Mouse (Mus musculus): ENCODE results near the gene Ifna9. TPM values are rescaled to one million over a fixed set of nuclear protein-coding genes. Genes with fewer than 3 reads are reported as not detected.

The Ifna9 gene
- total and polyA plus RNA-seq, 2 experiments from 2014 or later, result not detected

- TF ChIP-seq CTCF (IDR thresholded peaks at IDR 0.05; ENCODE audit: low read depth), result peak; percentile 69
- peak; percentile 70 for ATAC-seq
- WGBS, result 33% methylated on average over 22 of the region's 22 CpGs
These were observed 41.8 kb downstream of the Ifna9 start for GRCm38 (mm10) chr4:88550161-88550945.

GRCm38 (mm10) chr4:88547986-88548385, 44.2 kb downstream of the Ifna9 start:
- 79% methylated on average over 1 of the region's 1 CpGs for WGBS

More at GRCm38 (mm10) chr4:88550161-88550945, 41.8 kb downstream of the Ifna9 start:
- peak overlapping the region; percentile 8 for H3K4me3 ChIP-seq (ENCODE audit: low read depth, low read length)
- no peaks in the 10 kb centered on the region for H3K4me1 ChIP-seq (ENCODE audit: insufficient read depth)
- no peaks in the 10 kb centered on the region for H3K27me3 ChIP-seq (ENCODE audit: insufficient read depth, low read length)
- H3K27ac ChIP-seq (ENCODE audit: low read depth, low read length), result no peak overlapping the region
- H3K9ac ChIP-seq, result no peak overlapping the region
- H3K36me3 ChIP-seq (ENCODE audit: insufficient read depth), result no peaks in the 10 kb centered on the region
- DNase-seq, result peak; percentile 59
- peak overlapping the region; percentile 40 for H3K4me2 ChIP-seq (ENCODE audit: low read depth)
- no peaks in the 10 kb centered on the region for H3K9me3 ChIP-seq (ENCODE audit: low read length)

GRCm38 (mm10) chr4:88543649-88544234, 48.4 kb downstream of the Ifna9 start:
- Histone ChIP-seq H3K4me2 (ENCODE audit: low read depth) (no peak overlapping the region), H3K9ac (no peak overlapping the region), H3K4me3 (ENCODE audit: low read depth, low read length) (no peak overlapping the region), H3K4me1 (ENCODE audit: insufficient read depth) (no peaks in the 10 kb centered on the region), H3K9me3 (ENCODE audit: low read length) (no peaks in the 10 kb centered on the region), H3K27me3 (ENCODE audit: insufficient read depth, low read length) (no peaks in the 10 kb centered on the region), H3K36me3 (ENCODE audit: insufficient read depth) (no peaks in the 10 kb centered on the region), H3K27ac (ENCODE audit: low read depth, low read length) (no peak overlapping the region)
- peak; percentile 85 for DNase-seq
- 37% methylated on average over 2 of the region's 2 CpGs for WGBS
- TF ChIP-seq CTCF (IDR thresholded peaks at IDR 0.05; ENCODE audit: low read depth), result peak; percentile 93
- peak; percentile 83 for ATAC-seq

More at GRCm38 (mm10) chr4:88547986-88548385, 44.2 kb downstream of the Ifna9 start:
- H3K9me3 ChIP-seq (ENCODE audit: low read length), result no peaks in the 10 kb centered on the region
- H3K9ac ChIP-seq, result no peak overlapping the region
- H3K36me3 ChIP-seq (ENCODE audit: insufficient read depth), result no peaks in the 10 kb centered on the region
- no peak for ATAC-seq
- H3K4me3 ChIP-seq (ENCODE audit: low read depth, low read length), result no peak overlapping the region
- no peaks in the 10 kb centered on the region for H3K27me3 ChIP-seq (ENCODE audit: insufficient read depth, low read length)
- TF ChIP-seq CTCF (IDR thresholded peaks at IDR 0.05; ENCODE audit: low read depth), result no peak
- H3K27ac ChIP-seq (ENCODE audit: low read depth, low read length), result no peak overlapping the region
- no peak for DNase-seq
- H3K4me2 ChIP-seq (ENCODE audit: low read depth), result no peak overlapping the region
- no peaks in the 10 kb centered on the region for H3K4me1 ChIP-seq (ENCODE audit: insufficient read depth)

Other genes with a start within 250 kb of the Ifna9 start
Only the 30 nearest of the 31 such genes appear.
- 3.8 and 4.2 TPM in 2 replicates for gene Hacd4, start 153.5 kb downstream of the Ifna9 start, total RNA-seq (2014; rRNA removed)
- gene Hacd4, start 153.5 kb downstream of the Ifna9 start, polyA plus RNA-seq (2015; fragmentation: Nextera tagmentation; extraction: Ambion mirVana), result 3.7 and 4.2 TPM in 2 replicates
- not detected in 2 replicates for gene Ifnb1, start 69.6 kb downstream of the Ifna9 start, total RNA-seq (2014; rRNA removed)
- not detected in 2 replicates for gene Ifnb1, start 69.6 kb downstream of the Ifna9 start, polyA plus RNA-seq (2015; fragmentation: Nextera tagmentation; extraction: Ambion mirVana)
- not detected in 2 replicates for gene Ifna15, start 34.1 kb downstream of the Ifna9 start, total RNA-seq (2014; rRNA removed)
- not detected in 2 replicates for gene Ifna15, start 34.1 kb downstream of the Ifna9 start, polyA plus RNA-seq (2015; fragmentation: Nextera tagmentation; extraction: Ambion mirVana)
- not detected in 2 replicates for gene Ifna14, start 20.6 kb downstream of the Ifna9 start, total RNA-seq (2014; rRNA removed)
- not detected in 2 replicates for gene Ifna14, start 20.6 kb downstream of the Ifna9 start, polyA plus RNA-seq (2015; fragmentation: Nextera tagmentation; extraction: Ambion mirVana)
- gene Ifna12, start 11.0 kb upstream of the Ifna9 start, total RNA-seq (2014; rRNA removed), result not detected in 2 replicates
- not detected in 2 replicates for gene Ifna12, start 11.0 kb upstream of the Ifna9 start, polyA plus RNA-seq (2015; fragmentation: Nextera tagmentation; extraction: Ambion mirVana)
- gene C87499, start 42.0 kb upstream of the Ifna9 start, total RNA-seq (2014; rRNA removed), result not detected in 2 replicates
- gene C87499, start 42.0 kb upstream of the Ifna9 start, polyA plus RNA-seq (2015; fragmentation: Nextera tagmentation; extraction: Ambion mirVana), result not detected in 2 replicates
- not detected in 2 replicates for gene Ifna13, start 52.1 kb upstream of the Ifna9 start, total RNA-seq (2014; rRNA removed)
- not detected in 2 replicates for gene Ifna13, start 52.1 kb upstream of the Ifna9 start, polyA plus RNA-seq (2015; fragmentation: Nextera tagmentation; extraction: Ambion mirVana)
- not detected in 2 replicates for gene Ifna16, start 84.5 kb upstream of the Ifna9 start, total RNA-seq (2014; rRNA removed)
- not detected in 2 replicates for gene Ifna16, start 84.5 kb upstream of the Ifna9 start, polyA plus RNA-seq (2015; fragmentation: Nextera tagmentation; extraction: Ambion mirVana)
- gene Ifna2, start 91.5 kb upstream of the Ifna9 start, total RNA-seq (2014; rRNA removed), result not detected in 2 replicates
- gene Ifna2, start 91.5 kb upstream of the Ifna9 start, polyA plus RNA-seq (2015; fragmentation: Nextera tagmentation; extraction: Ambion mirVana), result not detected in 2 replicates
- gene Ifnab, start 99.0 kb upstream of the Ifna9 start, total RNA-seq (2014; rRNA removed), result not detected in 2 replicates
- not detected in 2 replicates for gene Ifnab, start 99.0 kb upstream of the Ifna9 start, polyA plus RNA-seq (2015; fragmentation: Nextera tagmentation; extraction: Ambion mirVana)
- 1.2 and 2.9 TPM in 2 replicates for gene Gm26566, start 129.4 kb upstream of the Ifna9 start, total RNA-seq (2014; rRNA removed)
- gene Gm26566, start 129.4 kb upstream of the Ifna9 start, polyA plus RNA-seq (2015; fragmentation: Nextera tagmentation; extraction: Ambion mirVana), result 0.84 and 1.1 TPM in 2 replicates
- 171 and 176 TPM in 2 replicates for gene Klhl9, start 130.1 kb upstream of the Ifna9 start, total RNA-seq (2014; rRNA removed)
- gene Klhl9, start 130.1 kb upstream of the Ifna9 start, polyA plus RNA-seq (2015; fragmentation: Nextera tagmentation; extraction: Ambion mirVana), result 65.8 and 78.1 TPM in 2 replicates
- gene Gm13271, start 162.5 kb upstream of the Ifna9 start, total RNA-seq (2014; rRNA removed), result not detected in 2 replicates
- gene Gm13271, start 162.5 kb upstream of the Ifna9 start, polyA plus RNA-seq (2015; fragmentation: Nextera tagmentation; extraction: Ambion mirVana), result not detected in 2 replicates
- not detected in 2 replicates for gene Gm13283, start 167.7 kb upstream of the Ifna9 start, total RNA-seq (2014; rRNA removed)
- gene Gm13283, start 167.7 kb upstream of the Ifna9 start, polyA plus RNA-seq (2015; fragmentation: Nextera tagmentation; extraction: Ambion mirVana), result not detected in 2 replicates
- gene Gm13290, start 181.4 kb upstream of the Ifna9 start, total RNA-seq (2014; rRNA removed), result not detected in 2 replicates
- gene Gm13290, start 181.4 kb upstream of the Ifna9 start, polyA plus RNA-seq (2015; fragmentation: Nextera tagmentation; extraction: Ambion mirVana), result not detected in 2 replicates
- gene Gm13289, start 184.5 kb upstream of the Ifna9 start, total RNA-seq (2014; rRNA removed), result not detected in 2 replicates
- gene Gm13289, start 184.5 kb upstream of the Ifna9 start, polyA plus RNA-seq (2015; fragmentation: Nextera tagmentation; extraction: Ambion mirVana), result not detected in 2 replicates
- not detected in 2 replicates for gene Gm13272, start 187.5 kb upstream of the Ifna9 start, total RNA-seq (2014; rRNA removed)
- gene Gm13272, start 187.5 kb upstream of the Ifna9 start, polyA plus RNA-seq (2015; fragmentation: Nextera tagmentation; extraction: Ambion mirVana), result not detected in 2 replicates
- 0.33 TPM in 1 of 2 replicates, not detected in the other for gene Ifnz, start 189.7 kb upstream of the Ifna9 start, total RNA-seq (2014; rRNA removed)
- not detected in 2 replicates for gene Ifnz, start 189.7 kb upstream of the Ifna9 start, polyA plus RNA-seq (2015; fragmentation: Nextera tagmentation; extraction: Ambion mirVana)
- not detected in 2 replicates for gene Gm13276, start 193.3 kb upstream of the Ifna9 start, total RNA-seq (2014; rRNA removed)
- gene Gm13276, start 193.3 kb upstream of the Ifna9 start, polyA plus RNA-seq (2015; fragmentation: Nextera tagmentation; extraction: Ambion mirVana), result not detected in 2 replicates
- not detected in 2 replicates for gene Gm13277, start 196.2 kb upstream of the Ifna9 start, total RNA-seq (2014; rRNA removed)
- not detected in 2 replicates for gene Gm13277, start 196.2 kb upstream of the Ifna9 start, polyA plus RNA-seq (2015; fragmentation: Nextera tagmentation; extraction: Ambion mirVana)
- not detected in 2 replicates for gene Gm13278, start 199.2 kb upstream of the Ifna9 start, total RNA-seq (2014; rRNA removed)
- not detected in 2 replicates for gene Gm13278, start 199.2 kb upstream of the Ifna9 start, polyA plus RNA-seq (2015; fragmentation: Nextera tagmentation; extraction: Ambion mirVana)
- not detected in 2 replicates for gene Gm13275, start 202.1 kb upstream of the Ifna9 start, total RNA-seq (2014; rRNA removed)
- not detected in 2 replicates for gene Gm13275, start 202.1 kb upstream of the Ifna9 start, polyA plus RNA-seq (2015; fragmentation: Nextera tagmentation; extraction: Ambion mirVana)
- not detected in 2 replicates for gene Gm13279, start 205.0 kb upstream of the Ifna9 start, total RNA-seq (2014; rRNA removed)
- not detected in 2 replicates for gene Gm13279, start 205.0 kb upstream of the Ifna9 start, polyA plus RNA-seq (2015; fragmentation: Nextera tagmentation; extraction: Ambion mirVana)
- not detected in 2 replicates for gene Gm13285, start 207.3 kb upstream of the Ifna9 start, total RNA-seq (2014; rRNA removed)
- not detected in 2 replicates for gene Gm13285, start 207.3 kb upstream of the Ifna9 start, polyA plus RNA-seq (2015; fragmentation: Nextera tagmentation; extraction: Ambion mirVana)
- not detected in 2 replicates for gene Gm13287, start 210.9 kb upstream of the Ifna9 start, total RNA-seq (2014; rRNA removed)
- not detected in 2 replicates for gene Gm13287, start 210.9 kb upstream of the Ifna9 start, polyA plus RNA-seq (2015; fragmentation: Nextera tagmentation; extraction: Ambion mirVana)
- not detected in 2 replicates for gene Gm13288, start 213.1 kb upstream of the Ifna9 start, total RNA-seq (2014; rRNA removed)
- not detected in 2 replicates for gene Gm13288, start 213.1 kb upstream of the Ifna9 start, polyA plus RNA-seq (2015; fragmentation: Nextera tagmentation; extraction: Ambion mirVana)
- not detected in 2 replicates for gene Ifna7, start 223.8 kb upstream of the Ifna9 start, total RNA-seq (2014; rRNA removed)
- not detected in 2 replicates for gene Ifna7, start 223.8 kb upstream of the Ifna9 start, polyA plus RNA-seq (2015; fragmentation: Nextera tagmentation; extraction: Ambion mirVana)
- not detected in 2 replicates for gene Ifna11, start 227.6 kb upstream of the Ifna9 start, total RNA-seq (2014; rRNA removed)
- not detected in 2 replicates for gene Ifna11, start 227.6 kb upstream of the Ifna9 start, polyA plus RNA-seq (2015; fragmentation: Nextera tagmentation; extraction: Ambion mirVana)
- not detected in 2 replicates for gene Ifna6, start 235.0 kb upstream of the Ifna9 start, total RNA-seq (2014; rRNA removed)
- not detected in 2 replicates for gene Ifna6, start 235.0 kb upstream of the Ifna9 start, polyA plus RNA-seq (2015; fragmentation: Nextera tagmentation; extraction: Ambion mirVana)
- gene Ifna5, start 243.1 kb upstream of the Ifna9 start, total RNA-seq (2014; rRNA removed), result not detected in 2 replicates
- gene Ifna5, start 243.1 kb upstream of the Ifna9 start, polyA plus RNA-seq (2015; fragmentation: Nextera tagmentation; extraction: Ambion mirVana), result not detected in 2 replicates

All from forebrain, postnatal 0 days (tissue).